Mouse (Mus musculus) E14TG2a.4 (cell line): ENCODE results near the gene Hnrnpc.
"Not testable (repeated sequence)": the region's sequence is repeated elsewhere in the genome, so short reads cannot be mapped to it uniquely, and the experiment has no call there.

Experiments used
- CTCF ChIP-seq: conservative IDR thresholded peaks from 2 replicates; pipeline ENCODE4 v1.5.1; 2014; ENCODE audit warnings: low read length
- NANOG ChIP-seq: IDR thresholded peaks from 2 replicates; pipeline ENCODE4 v1.6.1; 2014; ENCODE audit warnings: borderline replicate concordance, low read length, mixed read lengths
- POU5F1 ChIP-seq: IDR thresholded peaks from 2 replicates; pipeline ENCODE4 v1.6.1; 2014; ENCODE audit warnings: low read length, borderline replicate concordance

DNA sequence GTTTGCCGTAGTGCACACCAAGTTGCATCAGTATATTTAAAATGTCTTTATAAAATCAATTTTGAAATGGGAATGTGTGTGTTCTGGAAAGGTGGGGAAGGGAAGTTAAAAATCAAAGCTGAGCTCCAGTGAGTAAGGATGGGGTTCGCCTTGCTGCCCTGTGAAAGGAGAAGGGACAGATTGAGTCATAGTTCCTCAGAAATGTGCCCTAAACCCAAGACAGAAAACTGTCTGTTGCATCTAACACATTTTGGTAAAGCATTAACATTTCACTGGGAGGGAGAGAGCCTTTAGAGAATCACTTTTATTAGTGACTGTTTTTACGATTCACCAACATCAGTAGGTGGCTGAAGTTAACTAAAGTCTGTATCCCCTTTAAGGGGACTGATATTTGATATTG lies 5.4 kb downstream of the Hnrnpc start:
- TF ChIP-seq CTCF, NANOG, POU5F1: not testable (repeated sequence)
